Mouse (Mus musculus) heart, adult 10 weeks (tissue): ENCODE results near the gene Tmem63c. TPM values are rescaled to one million over a fixed set of nuclear protein-coding genes. Genes with fewer than 3 reads are reported as not detected.

Source experiments
- polyA plus RNA-seq: library from polyadenylated mRNA; stranded (reverse); fragments of 350-450 nt; fragmentation: Illumina TruSeq; extraction: RNeasy Lipid Tissue Mini Kit (QIAGEN cat#74804); gene quantifications from one replicate; pipeline ENCODE4 v1.2.3, GENCODE M21; 2014; ENCODE audit warnings: low read depth, low replicate concordance

The Tmem63c gene
- 0.55 TPM for polyA plus RNA-seq

DNA sequence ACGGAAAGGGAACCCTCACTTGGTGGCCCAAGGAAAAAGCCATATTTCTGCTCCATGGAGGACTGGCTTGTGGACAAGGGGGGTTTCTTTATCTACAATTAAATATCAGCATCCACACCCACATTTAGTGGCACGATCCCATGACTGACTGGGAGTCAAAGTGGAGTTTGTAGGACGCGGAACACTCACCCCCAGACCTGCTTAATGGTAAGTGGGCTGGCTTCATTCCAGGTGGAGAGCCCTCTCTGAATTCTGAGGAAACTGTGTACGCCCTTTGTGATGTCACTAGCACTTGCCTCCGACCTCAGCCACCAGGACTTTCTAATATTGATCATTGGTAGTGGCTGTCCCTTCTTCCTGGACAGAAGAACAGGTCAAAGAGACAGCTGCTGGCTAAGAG is at the start of gene Tmem63c:
Gene Tmem63c, plus strand, starts transcription at position 301 of the 400 bp plus-strand sequence.

DNA sequence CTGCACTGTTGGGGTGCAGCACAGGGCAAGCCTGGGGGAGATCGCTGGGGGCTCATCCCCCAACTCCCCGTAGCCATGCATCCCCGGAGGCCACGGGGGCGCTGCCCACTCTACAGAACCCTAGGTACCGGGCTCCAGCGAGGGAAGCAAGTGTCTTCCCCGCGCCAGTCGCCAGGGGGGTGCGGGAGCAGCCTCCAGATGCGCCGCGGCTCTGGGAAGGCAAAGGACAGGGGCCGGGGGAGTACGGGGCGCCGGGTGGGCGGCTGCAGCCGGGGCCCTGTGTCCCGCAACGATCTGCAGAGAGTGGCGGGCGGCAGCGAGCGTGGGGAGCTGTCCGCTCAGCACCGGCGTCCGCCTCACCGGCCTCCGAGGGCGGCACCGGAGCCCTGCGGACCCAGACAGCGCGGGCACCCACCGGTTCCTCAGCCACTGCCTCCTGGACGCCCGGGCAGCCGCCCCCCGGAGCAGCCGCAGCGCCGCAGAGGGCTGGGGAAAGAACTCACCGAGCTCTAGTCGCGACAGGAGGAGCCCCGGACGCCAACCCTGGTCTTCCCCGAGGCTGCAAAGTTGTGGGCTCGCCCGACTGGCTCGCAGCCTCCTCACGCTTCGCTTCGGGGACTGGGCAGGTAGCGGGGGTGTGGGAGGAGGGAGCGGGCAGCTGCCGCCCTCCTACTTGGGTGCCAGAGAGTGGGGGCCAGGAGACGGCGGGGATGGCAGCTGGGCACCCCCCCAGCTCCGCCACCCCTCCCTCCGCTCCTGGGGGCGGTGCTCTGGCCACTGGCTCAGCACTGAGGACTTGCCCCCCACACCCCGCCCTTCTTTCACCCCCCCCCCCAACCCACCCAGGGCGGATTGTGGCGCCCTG is 31.0 kb upstream of the Tmem63c start, which contains the start of gene Zdhhc22:
Gene Zdhhc22, minus strand, starts transcription at position 541 of the 865 bp plus-strand sequence.

GRCm38 (mm10) chr12:87102165-87102631 is 81.1 kb downstream of the Tmem63c start, which contains the start of gene Ngb:
Gene Ngb, minus strand, starts transcription at chr12:87102539.

Other genes starting within 250 kb of the Tmem63c start
- 23.8 TPM for gene Irf2bpl, start 136.5 kb upstream of the Tmem63c start, polyA plus RNA-seq
- gene Cipc, start 74.3 kb upstream of the Tmem63c start, polyA plus RNA-seq: 38.8 TPM
- not detected for gene Zdhhc22, start 30.9 kb upstream of the Tmem63c start, polyA plus RNA-seq
- gene Ngb, start 81.2 kb downstream of the Tmem63c start, polyA plus RNA-seq: not detected
- 66.3 TPM for gene Gstz1, start 125.8 kb downstream of the Tmem63c start, polyA plus RNA-seq
- 10.7 TPM for gene Pomt2, start 126.6 kb downstream of the Tmem63c start, polyA plus RNA-seq
- not detected for gene Samd15, start 178.4 kb downstream of the Tmem63c start, polyA plus RNA-seq
- 5.4 TPM for gene Tmed8, start 179.1 kb downstream of the Tmem63c start, polyA plus RNA-seq
- 1.3 TPM for gene Noxred1, start 217.4 kb downstream of the Tmem63c start, polyA plus RNA-seq
- 32.3 TPM for gene Vipas39, start 244.9 kb downstream of the Tmem63c start, polyA plus RNA-seq
- 181 TPM for gene Ahsa1, start 245.1 kb downstream of the Tmem63c start, polyA plus RNA-seq